Mouse (Mus musculus) heart, embryonic 11.5 days (tissue): ENCODE data around the gene Gm11146. TPM values are rescaled to one million over a fixed set of nuclear protein-coding genes. Genes with fewer than 3 reads are reported as not detected.

Experiments
- ATAC-seq: fragments of 200-750 bp; cut with Nextera tagmentation; replicated peaks from 2 replicates; pipeline ENCODE4 v1.8.0; 2017; ENCODE audit warnings: moderate library complexity; ENCODE audit not compliant: insufficient number of reproducible peaks, low FRiP score, low TSS enrichment
- H3K27ac ChIP-seq: fragments of 300-500 bp; sonication (generic); 2 replicates; pipeline ENCODE4 v1.5.1; 2014; ENCODE audit warnings: mild to moderate bottlenecking, low read depth, low read length
- H3K27me3 ChIP-seq: fragments of 300-500 bp; sonication (generic); 2 replicates; pipeline ENCODE4 v1.6.1; 2014; ENCODE audit warnings: mild to moderate bottlenecking, low read length, mixed read lengths; ENCODE audit not compliant: control insufficient read depth, insufficient read depth
- H3K36me3 ChIP-seq: fragments of 300-500 bp; sonication (generic); 2 replicates; pipeline ENCODE4 v1.6.1; 2014; ENCODE audit warnings: mild to moderate bottlenecking, low read length, moderate library complexity, mixed read lengths; ENCODE audit not compliant: control insufficient read depth, insufficient read depth
- H3K4me1 ChIP-seq: fragments of 300-500 bp; sonication (generic); 2 replicates; pipeline ENCODE4 v1.6.1; 2014; ENCODE audit warnings: low read length; ENCODE audit not compliant: control insufficient read depth, insufficient read depth
- H3K4me2 ChIP-seq: fragments of 300-500 bp; sonication (generic); 2 replicates; pipeline ENCODE4 v1.6.1; 2014; ENCODE audit warnings: mild to moderate bottlenecking, moderate library complexity
- H3K4me3 ChIP-seq: fragments of 300-500 bp; sonication (generic); 2 replicates; pipeline ENCODE4 v1.5.1; 2014; ENCODE audit warnings: low read depth, low read length
- H3K9ac ChIP-seq: fragments of 300-500 bp; sonication (generic); 2 replicates; pipeline ENCODE4 v1.6.1; 2014; ENCODE audit warnings: mild to moderate bottlenecking, low read depth, low read length, moderate library complexity
- H3K9me3 ChIP-seq: fragments of 300-500 bp; sonication (generic); replicated peaks from 2 replicates; pipeline ENCODE4 v1.6.1; 2016; ENCODE audit warnings: low read length; ENCODE audit not compliant: control insufficient read depth
- WGBS: fragments of 180-500 bp; shearing (Covaris S2); extraction: QIAGEN DNeasy Blood & Tissue Kit; methylation state at CpG from one replicate; pipeline ENCODE4 v1.1.7; 2014; ENCODE audit not compliant: insufficient replicate concordance; 5-methylcytosine and 5-hydroxymethylcytosine counted together
- microRNA counts: library from miRNA; unstranded; fragments of <30 nt; microRNA quantifications from one replicate; lab custom pipeline; 2015
- microRNA-seq: library from miRNA; unstranded; fragments of <30 nt; microRNA quantifications from one replicate; pipeline ENCODE4, GENCODE M21; 2016; ENCODE audit warnings: borderline number of aligned reads
- polyA plus RNA-seq: library from polyadenylated mRNA; unstranded; fragments of >200 nt; fragmentation: Nextera tagmentation; extraction: Ambion mirVana; gene quantifications from 2 replicates; pipeline ENCODE4 v1.2.1, GENCODE M21; 2014

Gene Gm11146
- polyA plus RNA-seq, 1 experiment from 2014 or later = not detected

DNA sequence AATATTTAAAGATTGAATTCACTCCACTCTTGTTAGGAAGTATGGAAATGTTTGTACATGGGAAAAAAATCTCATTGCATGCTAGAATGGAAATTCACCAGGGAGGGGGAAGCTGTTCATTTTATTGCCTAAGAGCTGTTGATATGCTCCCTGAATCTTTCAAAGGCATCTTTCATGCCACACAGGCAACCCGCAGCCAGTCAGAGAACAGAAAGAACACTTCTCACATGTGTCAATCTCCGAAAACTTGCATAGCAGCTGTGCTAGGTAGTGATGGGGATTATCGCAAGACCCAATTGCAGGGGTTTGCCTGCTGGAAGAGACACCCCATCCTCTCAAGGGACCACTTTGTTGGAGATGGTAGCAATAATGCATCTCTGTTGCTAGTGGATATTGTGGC is 8.9 kb downstream of the Gm11146 start:
- H3K9me3 ChIP-seq = no peaks in the 10 kb centered on the region
- no peak overlapping the region for H3K9ac ChIP-seq
- no peak overlapping the region for H3K27ac ChIP-seq
- H3K4me1 ChIP-seq = no peaks in the 10 kb centered on the region
- WGBS = 74% methylated on average over 3 of the region's 3 CpGs
- no peaks in the 10 kb centered on the region for H3K27me3 ChIP-seq
- H3K36me3 ChIP-seq = no peaks in the 10 kb centered on the region
- H3K4me2 ChIP-seq = no peak overlapping the region
- H3K4me3 ChIP-seq = no peak overlapping the region
- ATAC-seq = no peak

- no peaks in the 10 kb centered on the region for H3K4me1 ChIP-seq
- no peak overlapping the region for H3K27ac ChIP-seq
- no peak overlapping the region for H3K9ac ChIP-seq
- ATAC-seq = no peak
- no peak overlapping the region for H3K4me3 ChIP-seq
- no peaks in the 10 kb centered on the region for H3K27me3 ChIP-seq
- WGBS = 80% methylated on average over 5 of the region's 5 CpGs
- H3K36me3 ChIP-seq = no peaks in the 10 kb centered on the region
- no peaks in the 10 kb centered on the region for H3K9me3 ChIP-seq
- no peak overlapping the region for H3K4me2 ChIP-seq
Measured at GRCm38 (mm10) chr16:77573036-77573435, 28.9 kb downstream of the Gm11146 start.

DNA sequence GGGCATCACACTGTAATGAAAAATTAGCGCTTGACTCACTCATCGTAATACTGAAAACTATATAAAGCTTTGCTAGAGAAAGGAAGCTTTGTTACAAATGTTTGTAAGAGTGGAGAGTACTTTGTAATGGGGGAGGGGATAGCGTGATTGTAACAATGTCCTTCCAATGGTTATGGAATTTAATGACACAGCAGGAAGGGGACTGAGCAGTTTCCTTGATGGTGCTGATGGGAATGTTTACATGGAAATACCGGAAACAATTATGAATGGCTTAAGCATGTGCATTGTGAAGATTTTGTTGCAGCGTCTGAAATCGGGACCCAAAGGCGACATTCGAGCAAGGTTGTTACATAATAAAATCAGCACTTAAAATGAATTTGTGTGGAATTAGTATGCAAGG is 32.4 kb downstream of the Gm11146 start:
- no peaks in the 10 kb centered on the region for H3K36me3 ChIP-seq
- H3K4me1 ChIP-seq = no peaks in the 10 kb centered on the region
- WGBS = 83% methylated on average over 8 of the region's 8 CpGs
- no peak overlapping the region for H3K27ac ChIP-seq
- no peak overlapping the region for H3K4me2 ChIP-seq
- no peaks in the 10 kb centered on the region for H3K9me3 ChIP-seq
- H3K27me3 ChIP-seq = no peaks in the 10 kb centered on the region
- H3K9ac ChIP-seq = no peak overlapping the region
- ATAC-seq = no peak
- H3K4me3 ChIP-seq = no peak overlapping the region

DNA sequence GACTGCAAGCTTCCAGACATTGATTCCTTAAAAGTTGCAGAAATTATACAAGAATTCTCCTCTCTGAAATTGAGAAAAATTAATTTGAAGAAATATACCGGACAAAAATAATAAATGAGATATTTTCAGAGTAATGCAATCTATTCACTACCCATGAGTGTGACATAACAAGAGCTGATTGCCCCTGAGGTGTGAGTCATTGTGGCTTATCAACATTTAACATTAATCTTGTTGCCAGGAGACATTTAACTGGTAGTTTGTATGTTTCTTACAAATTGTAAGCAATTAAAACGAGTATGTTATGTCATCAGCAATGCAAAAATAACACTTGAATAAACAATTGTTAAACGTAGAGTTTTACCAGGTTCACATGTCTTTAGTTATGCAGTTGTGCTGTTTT is 33.5 kb downstream of the Gm11146 start:
- Histone ChIP-seq H3K9ac (no peak overlapping the region), H3K4me3 (no peak overlapping the region), H3K4me2 (no peak overlapping the region), H3K9me3 (no peaks in the 10 kb centered on the region), H3K27me3 (no peaks in the 10 kb centered on the region), H3K4me1 (no peaks in the 10 kb centered on the region), H3K36me3 (no peaks in the 10 kb centered on the region), H3K27ac (no peak overlapping the region)
- 60% methylated on average over 3 of the region's 3 CpGs for WGBS
- no peak for ATAC-seq

GRCm38 (mm10) chr16:77562852-77563251 is 39.0 kb downstream of the Gm11146 start:
- Histone ChIP-seq H3K9ac (no peak overlapping the region), H3K27me3 (no peaks in the 10 kb centered on the region), H3K4me2 (no peak overlapping the region), H3K4me1 (no peaks in the 10 kb centered on the region), H3K27ac (no peak overlapping the region), H3K9me3 (no peaks in the 10 kb centered on the region), H3K36me3 (no peaks in the 10 kb centered on the region), H3K4me3 (no peak overlapping the region)
- WGBS = 85% methylated on average over 3 of the region's 3 CpGs
- no peak for ATAC-seq

DNA sequence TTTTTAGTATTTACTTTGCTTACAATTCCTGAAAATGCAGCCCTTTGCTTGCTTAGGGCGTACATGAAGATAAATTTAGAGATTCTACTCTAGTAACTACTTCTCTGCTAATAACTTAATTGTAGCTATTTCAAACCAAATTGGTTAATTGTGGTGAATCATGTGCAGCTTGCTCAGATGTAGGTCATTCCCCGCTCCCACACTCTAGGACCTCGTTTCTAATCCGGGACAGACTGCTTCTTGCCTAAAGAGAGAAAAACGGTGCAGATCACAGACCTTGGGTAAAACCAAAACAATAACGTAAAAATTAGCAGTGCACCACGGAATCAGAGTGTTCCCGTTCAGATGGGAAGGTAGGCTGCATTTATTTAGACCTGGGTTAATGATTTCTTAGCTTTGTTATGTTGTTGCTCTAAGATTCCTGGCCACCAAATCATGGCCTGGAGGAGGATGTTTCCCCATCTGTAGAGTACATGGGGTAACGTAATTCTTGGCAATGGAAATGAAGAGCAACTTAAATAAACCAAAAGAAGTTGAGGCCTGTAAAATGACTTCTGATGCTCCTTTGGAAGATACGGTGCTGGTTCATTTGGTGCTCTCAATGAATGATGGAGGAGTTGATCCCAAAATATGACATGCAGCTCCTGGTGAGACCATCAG is 45.3 kb downstream of the Gm11146 start:
- Histone ChIP-seq H3K9me3 (no peaks in the 10 kb centered on the region), H3K4me2 (no peak overlapping the region), H3K27ac (no peak overlapping the region), H3K9ac (no peak overlapping the region), H3K27me3 (no peaks in the 10 kb centered on the region), H3K4me3 (no peak overlapping the region), H3K36me3 (no peaks in the 10 kb centered on the region), H3K4me1 (no peaks in the 10 kb centered on the region)
- 86% methylated on average over 10 of the region's 10 CpGs for WGBS
- ATAC-seq = no peak

- no peaks in the 10 kb centered on the region for H3K4me1 ChIP-seq
- no peak overlapping the region for H3K9ac ChIP-seq
- no peak overlapping the region for H3K4me2 ChIP-seq
- H3K27ac ChIP-seq = no peak overlapping the region
- no peak for ATAC-seq
- H3K4me3 ChIP-seq = no peak overlapping the region
- no peaks in the 10 kb centered on the region for H3K9me3 ChIP-seq
- no peaks in the 10 kb centered on the region for H3K36me3 ChIP-seq
- no peaks in the 10 kb centered on the region for H3K27me3 ChIP-seq
- 80% methylated on average over 3 of the region's 3 CpGs for WGBS
Measured at GRCm38 (mm10) chr16:77551051-77551450, 50.8 kb downstream of the Gm11146 start.

MicroRNAs within 50 kb of the gene (microRNA counts, 519-probe panel; counts per million panel counts)
- microRNA mmu-miR-125b-5p (lab: Ali Mortazavi, UCI) (7,979 counts per million, percentile 98 among the panel's probes with 10 or more counts), microRNA mmu-miR-99a (lab: Ali Mortazavi, UCI) (6,723 counts per million, percentile 87 among the panel's probes with 10 or more counts)

Small RNA genes within 50 kb of the gene (microRNA-seq; reads per million reads assigned to microRNA genes)
- gene Mir125b-2 (747 reads per million, percentile 83 among the genes with 10 or more reads in this experiment), gene Mir99a (69,425 reads per million, percentile 100 among the genes with 10 or more reads in this experiment), gene Mirlet7c-1 (86.9 reads per million, percentile 62 among the genes with 10 or more reads in this experiment)
